Mouse (Mus musculus): Measurements from ENCODE around the gene Mknk2. TPM values are rescaled to one million over a fixed set of nuclear protein-coding genes. Genes with fewer than 3 reads are reported as not detected.
A peak's percentile ranks its signal among the peaks of the same experiment; 100 is the strongest.

The Mknk2 gene
- total RNA-seq, 1 experiment from 2014 or later, result 105 TPM

DNA sequence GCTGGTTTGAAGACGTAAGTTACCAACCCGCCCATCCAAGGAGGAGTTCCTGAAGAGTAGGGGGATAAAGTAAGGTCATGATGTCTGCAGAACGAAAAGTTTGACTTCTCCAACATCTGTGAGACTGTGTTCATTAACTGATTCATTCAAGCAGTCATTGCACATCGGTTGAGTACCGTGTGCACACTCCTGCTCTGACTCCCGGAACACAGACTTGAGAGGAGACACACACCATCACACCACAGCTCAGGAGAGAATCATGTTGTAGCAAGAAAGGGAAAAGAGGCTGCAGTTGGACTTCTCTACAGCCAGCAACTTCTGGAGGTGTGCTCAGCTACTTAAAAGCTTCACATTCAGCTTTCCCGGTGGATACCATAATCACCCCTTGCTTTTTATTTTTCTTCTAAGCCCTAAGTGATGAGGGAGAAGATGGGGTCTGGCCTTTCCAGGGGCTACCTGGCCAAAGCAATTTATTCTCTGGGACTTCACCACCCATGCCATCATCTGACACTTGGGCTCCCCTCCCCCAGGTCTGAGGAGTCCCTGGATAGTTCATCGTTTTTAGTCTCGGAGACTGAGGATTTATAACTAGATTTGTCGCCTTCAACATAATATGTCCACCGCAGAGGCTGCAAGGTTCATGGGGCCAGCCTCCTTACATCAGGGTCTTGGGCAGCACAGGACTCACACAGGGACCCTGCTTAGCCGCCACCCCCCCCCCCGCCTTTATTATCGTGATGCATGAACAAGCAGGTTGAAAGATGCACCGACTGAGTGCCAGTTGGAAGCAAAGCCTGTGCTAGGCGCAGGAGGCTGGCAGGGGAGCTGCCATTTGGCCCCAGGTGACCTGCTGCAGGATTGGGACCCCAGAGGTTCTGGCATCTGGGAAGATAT is 56.9 kb downstream of the Mknk2 start:
- no peak for ATAC-seq (ENCODE audit: extremely low read depth, insufficient number of reproducible peaks, low FRiP score, poor library complexity, severe bottlenecking)

GRCm38 (mm10) chr10:80620365-80620764 is 57.5 kb downstream of the Mknk2 start:
- ATAC-seq (ENCODE audit: extremely low read depth, insufficient number of reproducible peaks, low FRiP score, poor library complexity, severe bottlenecking), result no peak

- no peak for ATAC-seq (ENCODE audit: extremely low read depth, insufficient number of reproducible peaks, low FRiP score, poor library complexity, severe bottlenecking)
Observed at GRCm38 (mm10) chr10:80619465-80620244, 58.3 kb downstream of the Mknk2 start.

- peak; percentile 13; the same call in 1 of the 2 replicates for ATAC-seq (ENCODE audit: extremely low read depth, insufficient number of reproducible peaks, low FRiP score, poor library complexity, severe bottlenecking)
Observed at GRCm38 (mm10) chr10:80618181-80618580, 59.7 kb downstream of the Mknk2 start.

Other genes starting within 250 kb of the Mknk2 start
- 81.3 and 86.5 TPM in 2 replicates for gene Tcf3, start 244.5 kb downstream of the Mknk2 start, total RNA-seq (2017)
- not detected in 2 replicates for gene Onecut3, start 183.3 kb downstream of the Mknk2 start, total RNA-seq (2017)
- gene Atp8b3, start 139.0 kb downstream of the Mknk2 start, total RNA-seq (2017), result 0.12 and 0.23 TPM in 2 replicates
- gene Rexo1, start 116.6 kb downstream of the Mknk2 start, total RNA-seq (2017), result 29.3 and 35.4 TPM in 2 replicates
- 6.5 and 8.0 TPM in 2 replicates for gene Klf16, start 100.8 kb downstream of the Mknk2 start, total RNA-seq (2017)
- gene Abhd17a, start 87.8 kb downstream of the Mknk2 start, total RNA-seq (2017), result 26.4 and 33.0 TPM in 2 replicates
- 11.2 and 13.3 TPM in 2 replicates for gene Scamp4, start 75.2 kb downstream of the Mknk2 start, total RNA-seq (2017)
- not detected in 2 replicates for gene Adat3, start 75.2 kb downstream of the Mknk2 start, total RNA-seq (2017)
- gene Gm49322, start 72.1 kb downstream of the Mknk2 start, total RNA-seq (2017), result 0.74 and 1.3 TPM in 2 replicates
- 216 and 221 TPM in 2 replicates for gene Csnk1g2, start 55.3 kb downstream of the Mknk2 start, total RNA-seq (2017)
- 21.4 and 22.8 TPM in 2 replicates for gene Btbd2, start 21.0 kb downstream of the Mknk2 start, total RNA-seq (2017)
- gene Mob3a, start 23.9 kb upstream of the Mknk2 start, total RNA-seq (2017), result 171 and 197 TPM in 2 replicates
- gene Izumo4, start 24.1 kb upstream of the Mknk2 start, total RNA-seq (2017), result 32.9 and 46.6 TPM in 2 replicates
- 142 and 173 TPM in 2 replicates for gene Ap3d1, start 64.2 kb upstream of the Mknk2 start, total RNA-seq (2017)
- gene Dot1l, start 77.1 kb upstream of the Mknk2 start, total RNA-seq (2017), result 18.0 and 21.4 TPM in 2 replicates
- gene Sf3a2, start 120.1 kb upstream of the Mknk2 start, total RNA-seq (2017), result 15.5 and 20.4 TPM in 2 replicates
- 50.4 and 52.8 TPM in 2 replicates for gene Plekhj1, start 120.5 kb upstream of the Mknk2 start, total RNA-seq (2017)
- 0.81 TPM in 1 of 2 replicates, not detected in the other for gene Amh, start 127.1 kb upstream of the Mknk2 start, total RNA-seq (2017)
- not detected in 2 replicates for gene Jsrp1, start 135.4 kb upstream of the Mknk2 start, total RNA-seq (2017)
- gene Oaz1, start 148.5 kb upstream of the Mknk2 start, total RNA-seq (2017), result 227 and 271 TPM in 2 replicates
- not detected in 2 replicates for gene Lingo3, start 165.9 kb upstream of the Mknk2 start, total RNA-seq (2017)
- 50.7 and 60.8 TPM in 2 replicates for gene Lsm7, start 177.1 kb upstream of the Mknk2 start, total RNA-seq (2017)
- gene Sppl2b, start 177.2 kb upstream of the Mknk2 start, total RNA-seq (2017), result 13.3 and 20.7 TPM in 2 replicates
- not detected in 2 replicates for gene Tmprss9, start 193.7 kb upstream of the Mknk2 start, total RNA-seq (2017)
- 15.1 and 23.1 TPM in 2 replicates for gene Timm13, start 222.9 kb upstream of the Mknk2 start, total RNA-seq (2017)
- 8.0 and 11.8 TPM in 2 replicates for gene Lmnb2, start 240.1 kb upstream of the Mknk2 start, total RNA-seq (2017)